8 mouse cellular contexts compared by ENCODE assay signal in the genomic region with DNA sequence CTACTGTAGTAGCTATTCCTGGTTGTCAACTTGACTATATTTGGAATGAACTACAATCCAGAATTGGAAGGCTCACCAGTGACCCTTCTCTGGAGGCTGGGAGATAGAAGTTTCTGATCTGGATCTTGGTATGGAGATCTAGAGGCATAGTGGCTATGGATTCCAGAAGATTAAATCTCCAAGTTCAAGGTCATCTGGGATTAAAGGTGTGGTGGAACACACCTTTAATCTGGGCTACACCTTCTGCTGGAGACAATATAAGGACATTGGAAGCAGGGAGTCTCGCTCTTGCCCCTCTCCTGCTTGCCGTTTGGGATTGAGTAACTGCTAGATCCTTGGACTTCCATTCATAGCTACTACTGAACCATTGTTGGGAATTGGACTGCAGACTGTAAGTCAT. TPM values are rescaled to one million over a fixed set of nuclear protein-coding genes. Genes with fewer than 3 reads are reported as not detected.
A peak's percentile ranks its signal among the peaks of the same experiment; 100 is the strongest.
DNase-seq lines count a peak whose midpoint lies in the region; ATAC-seq and TF ChIP-seq lines count a peak whose summit lies in the region.
"Not testable (repeated sequence)": the region's sequence is repeated elsewhere in the genome, so short reads cannot be mapped to it uniquely, and the experiment has no call there.

A gene (plus strand): TSS at position 301 of the 400 bp plus-strand sequence.

- H3K4me3 ChIP-seq in embryonic facial prominence, embryonic 15.5 days (replicated peaks), result peak within 1 kb of the TSS; percentile 59
- peak within 1 kb of the TSS; percentile 79 for H3K4me3 ChIP-seq in layer of hippocampus, adult 2 months
- peak within 1 kb of the TSS; percentile 74 for H3K4me3 ChIP-seq in liver, adult 2 months (ENCODE audit: insufficient read depth, low read depth, low read length)
- H3K4me3 ChIP-seq in midbrain, embryonic 12.5 days, result peak within 1 kb of the TSS; percentile 72
- H3K4me3 ChIP-seq in stomach, postnatal 0 days (ENCODE audit: low read depth, low read length), result peak within 1 kb of the TSS; percentile 63

- not testable (repeated sequence) for H3K4me1 ChIP-seq in embryonic facial prominence, embryonic 15.5 days; liver, adult 2 months (ENCODE audit: control insufficient read depth, insufficient read depth, low read length); midbrain, embryonic 12.5 days; stomach, postnatal 0 days (replicated peaks; ENCODE audit: control insufficient read depth, insufficient read depth)

- H3K27ac ChIP-seq in embryonic facial prominence, embryonic 15.5 days (replicated peaks); liver, adult 2 months (replicated peaks; ENCODE audit: insufficient read depth, low read depth, low read length); midbrain, embryonic 12.5 days (replicated peaks); stomach, postnatal 0 days (replicated peaks): not testable (repeated sequence)
- peak within 1 kb of the TSS; percentile 78 for H3K27ac ChIP-seq in layer of hippocampus, adult 2 months

- TF ChIP-seq CTCF in layer of hippocampus, adult 2 months (conservative IDR thresholded peaks at IDR 0.05); liver, adult 2 months (IDR thresholded peaks at IDR 0.05; ENCODE audit: low read depth, low read length); stomach, postnatal 0 days (IDR thresholded peaks at IDR 0.05; ENCODE audit: low read depth): not testable (repeated sequence)

- DNase-seq in adrenal gland, adult 18-20 months (ENCODE audit: low spot score in 2 of 2); gastrocnemius, postnatal 36 days; layer of hippocampus, adult 2 months (ENCODE audit: low spot score in 2 of 2); liver, adult 2 months (ENCODE audit: extremely low read depth, low read depth, low spot score); stomach, postnatal 0 days (ENCODE audit: low spot score): not testable (repeated sequence)

- H3K79me2 ChIP-seq in liver, adult 2 months (ENCODE audit: control insufficient read depth, insufficient read depth, low read length), result not testable (repeated sequence)

- H3K4me2 ChIP-seq in embryonic facial prominence, embryonic 15.5 days (replicated peaks), result peak within 1 kb of the TSS; percentile 81
- H3K4me2 ChIP-seq in midbrain, embryonic 12.5 days (replicated peaks), result peak within 1 kb of the TSS; percentile 81
- peak within 1 kb of the TSS; percentile 77 for H3K4me2 ChIP-seq in stomach, postnatal 0 days (replicated peaks; ENCODE audit: low read depth)

- WGBS in embryonic facial prominence, embryonic 15.5 days, result 88% methylated on average over 2 of the region's 2 CpGs
- 100% methylated on average over 2 of the region's 2 CpGs for WGBS in liver, adult 2 months
- WGBS in midbrain, embryonic 12.5 days, result 85% methylated on average over 2 of the region's 2 CpGs
- WGBS in stomach, postnatal 0 days, result 94% methylated on average over 2 of the region's 2 CpGs

- not testable (repeated sequence) for TF ChIP-seq POLR2A in liver, adult 2 months (IDR thresholded peaks at IDR 0.05; ENCODE audit: extremely low read depth, insufficient read depth, low read length)

- not testable (repeated sequence) for TF ChIP-seq EP300 in stomach, postnatal 0 days (optimal IDR thresholded peaks at IDR 0.05)

- intact Hi-C loops in gastrocnemius, postnatal 36 days (cut with DNase I), result not testable (repeated sequence)

- not testable (repeated sequence) for ATAC-seq in embryonic facial prominence, embryonic 15.5 days (ENCODE audit: insufficient number of reproducible peaks, low FRiP score, low TSS enrichment, low read depth); hematopoietic stem cell, adult 5-6 weeks (replicated peaks in 1 of 2; ENCODE audit: insufficient read depth in 1 of 2, low FRiP score in 2 of 2, low TSS enrichment in 1 of 2, low read depth in 1 of 2, poor library complexity in 2 of 2, severe bottlenecking in 2 of 2); midbrain, embryonic 12.5 days (ENCODE audit: low FRiP score, low read depth); stomach, postnatal 0 days (ENCODE audit: low FRiP score, low TSS enrichment)

- H3K9ac ChIP-seq in embryonic facial prominence, embryonic 15.5 days, result peak within 1 kb of the TSS; percentile 65
- peak within 1 kb of the TSS; percentile 90 for H3K9ac ChIP-seq in liver, adult 2 months (ENCODE audit: low read depth, low read length)
- peak within 1 kb of the TSS; percentile 73 for H3K9ac ChIP-seq in midbrain, embryonic 12.5 days (replicated peaks)
- peak within 1 kb of the TSS; percentile 73 for H3K9ac ChIP-seq in stomach, postnatal 0 days (ENCODE audit: low read length)

- not testable (repeated sequence) for H3K36me3 ChIP-seq in embryonic facial prominence, embryonic 15.5 days; liver, adult 2 months (ENCODE audit: control insufficient read depth, insufficient read depth, low read length); midbrain, embryonic 12.5 days; stomach, postnatal 0 days (ENCODE audit: control insufficient read depth, insufficient read depth, low read length)

- not testable (repeated sequence) for H3K27me3 ChIP-seq in embryonic facial prominence, embryonic 15.5 days; liver, adult 2 months (ENCODE audit: control insufficient read depth, insufficient read depth, low read length); midbrain, embryonic 12.5 days; stomach, postnatal 0 days (ENCODE audit: control insufficient read depth, insufficient read depth, low read length)

- H3K9me3 ChIP-seq in embryonic facial prominence, embryonic 15.5 days (replicated peaks); midbrain, embryonic 12.5 days; stomach, postnatal 0 days (ENCODE audit: control insufficient read depth, low read length): not testable (repeated sequence)

RNA-seq across cellular contexts. Expression of the gene that starts here (rescaled TPM):
- total RNA-seq in adrenal gland, adult 18-20 months (2021), result 100 to 1,000 TPM; 123 to 143 TPM
- 61.0 and 66.0 TPM in 2 replicates for polyA plus RNA-seq in embryonic facial prominence, embryonic 15.5 days (2015; fragmentation: Nextera tagmentation; extraction: Ambion mirVana)
- total RNA-seq in gastrocnemius, postnatal 36 days (2021), result 100 to 1,000 TPM; 122 to 132 TPM
- total RNA-seq in hematopoietic stem cell, adult 5-6 weeks (2017), result 63.5 and 66.1 TPM in 2 replicates
- 100 to 1,000 TPM; 110 to 116 TPM for total RNA-seq in layer of hippocampus, adult 2 months (2021)
- total RNA-seq in liver, adult 2 months (2014; rRNA removed), result 108 and 111 TPM in 2 replicates
- polyA plus RNA-seq in liver, adult 2 months (2012; rRNA removed), result 17.2 and 20.5 TPM in 2 replicates
- 96.3 and 103 TPM in 2 replicates for polyA plus RNA-seq in midbrain, embryonic 12.5 days (2016; fragmentation: Nextera tagmentation; extraction: Ambion mirVana)
- 53.5 and 56.7 TPM in 2 replicates for polyA plus RNA-seq in stomach, postnatal 0 days (2015; fragmentation: Nextera tagmentation; extraction: Ambion mirVana)
